Mouse (Mus musculus) G1E (cell line): ENCODE measurements around the gene Ocm. TPM values are rescaled to one million over a fixed set of nuclear protein-coding genes. Genes with fewer than 3 reads are reported as not detected.

Experiments
- ATAC-seq: 2 replicates; pipeline ENCODE4 v1.8.0; 2016; ENCODE audit warnings: mild to moderate bottlenecking; ENCODE audit not compliant: insufficient number of reproducible peaks, poor library complexity, low FRiP score, severe bottlenecking; ENCODE audit errors: extremely low read depth
- DNase-seq: peaks from one replicate; pipeline ENCODE4 v3.0.0; 2012; ENCODE audit warnings: low spot score
- H3K27me3 ChIP-seq: 2 replicates; pipeline ENCODE4 v1.6.1; 2012; ENCODE audit warnings: mild to moderate bottlenecking, low read length, inconsistent platforms; ENCODE audit not compliant: insufficient read depth
- H3K36me3 ChIP-seq: replicated peaks from 2 replicates; pipeline ENCODE3; 2012; ENCODE audit warnings: mild to moderate bottlenecking, inconsistent platforms
- H3K4me1 ChIP-seq: 2 replicates; pipeline ENCODE4 v1.6.1; 2012; ENCODE audit warnings: low read depth, low read length, inconsistent platforms, mixed read lengths; ENCODE audit not compliant: insufficient read depth
- H3K4me3 ChIP-seq: 2 replicates; pipeline ENCODE4 v1.5.1; 2012; ENCODE audit warnings: low read depth, mild to moderate bottlenecking, inconsistent platforms, low read length, moderate library complexity, mixed read lengths
- H3K9me3 ChIP-seq: replicated peaks from 2 replicates; pipeline ENCODE4 v1.6.1; 2012; ENCODE audit warnings: inconsistent platforms
- CTCF ChIP-seq: IDR thresholded peaks from 2 replicates; pipeline ENCODE4 v1.5.1; 2012; ENCODE audit warnings: low read depth, low read length, inconsistent platforms, mixed read lengths
- GATA1 ChIP-seq: IDR thresholded peaks from 2 replicates; pipeline ENCODE4 v1.6.1; 2012; ENCODE audit warnings: borderline replicate concordance, low read length, inconsistent platforms, mixed read lengths
- GATA2 ChIP-seq: IDR thresholded peaks from 2 replicates; pipeline ENCODE4 v1.6.1; 2012; ENCODE audit warnings: low read depth, low read length, inconsistent platforms, borderline replicate concordance
- POLR2AphosphoS5 ChIP-seq: IDR thresholded peaks from 2 replicates; pipeline ENCODE4 v1.6.1; 2012; ENCODE audit warnings: low read depth, low read length, inconsistent platforms; ENCODE audit not compliant: insufficient replicate concordance
- TAL1 ChIP-seq: conservative IDR thresholded peaks from 2 replicates; pipeline ENCODE4 v1.6.1; 2012; ENCODE audit warnings: low read depth, low read length, inconsistent platforms, mixed read lengths
- polyA plus RNA-seq: library from polyadenylated mRNA; stranded (reverse); fragments of >175 nt; gene quantifications from 2 replicates; pipeline ENCODE4 v1.2.3, GENCODE M21; 2012
- total RNA-seq, 2 experiments: library from RNA; stranded (forward) in 1 of 2; stranded (reverse) in 1 of 2; fragments of 200-1000 nt in 1 of 2; fragments of >200 nt in 1 of 2; fragmentation: Nextera tagmentation in 1 of 2; gene quantifications; 2 replicates each; pipeline ENCODE4 v1.2.3; 2014 to 2017

Gene Ocm
- total and polyA plus RNA-seq, 3 experiments, result not detected

- ATAC-seq, result no peak
- Histone ChIP-seq H3K36me3 (peaks cover 98% of the 10 kb centered on the region), H3K4me3 (no peak overlapping the region), H3K27me3 (no peaks in the 10 kb centered on the region), H3K9me3 (no peaks in the 10 kb centered on the region), H3K4me1 (peaks cover 7% of the 10 kb centered on the region; the same call in 1 of the 2 replicates)
- TF ChIP-seq CTCF (no peak), TAL1 (no peak), POLR2AphosphoS5 (no peak), GATA2 (no peak), GATA1 (no peak)
- DNase-seq, result no peak
These were observed 31.7 kb downstream of the Ocm start for GRCm38 (mm10) chr5:143994632-143995365.

GRCm38 (mm10) chr5:143993849-143994248 is 32.6 kb downstream of the Ocm start:
- no peak for DNase-seq
- H3K36me3 ChIP-seq, result peaks cover 98% of the 10 kb centered on the region

GRCm38 (mm10) chr5:143993260-143993659 is 33.2 kb downstream of the Ocm start:
- DNase-seq (no peak), ATAC-seq (no peak)
- H3K4me3 ChIP-seq, result no peak overlapping the region
- peaks cover 5% of the 10 kb centered on the region; the same call in 1 of the 2 replicates for H3K4me1 ChIP-seq
- no peaks in the 10 kb centered on the region for H3K9me3 ChIP-seq
- H3K27me3 ChIP-seq, result no peaks in the 10 kb centered on the region
- TF ChIP-seq CTCF (no peak), GATA1 (no peak), TAL1 (no peak), GATA2 (no peak), POLR2AphosphoS5 (no peak)
- H3K36me3 ChIP-seq, result peaks cover 98% of the 10 kb centered on the region

More at GRCm38 (mm10) chr5:143993849-143994248, 32.6 kb downstream of the Ocm start:
- Histone ChIP-seq H3K4me3 (no peak overlapping the region), H3K27me3 (no peaks in the 10 kb centered on the region), H3K4me1 (peaks cover 7% of the 10 kb centered on the region; the same call in 1 of the 2 replicates), H3K9me3 (no peaks in the 10 kb centered on the region)
- ATAC-seq, result no peak
- TF ChIP-seq POLR2AphosphoS5 (no peak), GATA2 (no peak), CTCF (no peak), GATA1 (no peak), TAL1 (no peak)

- Histone ChIP-seq H3K27me3 (no peaks in the 10 kb centered on the region), H3K4me3 (no peak overlapping the region), H3K36me3 (peaks cover 98% of the 10 kb centered on the region), H3K4me1 (peaks cover 5% of the 10 kb centered on the region; the same call in 1 of the 2 replicates), H3K9me3 (no peaks in the 10 kb centered on the region)
- no peak for ATAC-seq
- TF ChIP-seq TAL1, result no peak
- no peak for TF ChIP-seq GATA1
- no peak for TF ChIP-seq POLR2AphosphoS5
- no peak for TF ChIP-seq CTCF
- no peak for TF ChIP-seq GATA2
- no peak for DNase-seq
These were observed 33.8 kb downstream of the Ocm start for GRCm38 (mm10) chr5:143992661-143993060.

- DNase-seq, result no peak
These were observed 36.4 kb downstream of the Ocm start for GRCm38 (mm10) chr5:143990086-143990485.

GRCm38 (mm10) chr5:143989046-143989445 is 37.4 kb downstream of the Ocm start:
- 0 out of 2 replicates have a peak, but pooled peaks cover 3% of the 10 kb centered on the region for H3K4me1 ChIP-seq
- TF ChIP-seq TAL1, result no peak
- no peak for TF ChIP-seq GATA2
- no peak for TF ChIP-seq CTCF
- TF ChIP-seq GATA1, result no peak
- no peak for TF ChIP-seq POLR2AphosphoS5
- no peaks in the 10 kb centered on the region for H3K27me3 ChIP-seq
- H3K36me3 ChIP-seq, result peaks cover 98% of the 10 kb centered on the region
- DNase-seq, result no peak
- no peak overlapping the region for H3K4me3 ChIP-seq
- no peaks in the 10 kb centered on the region for H3K9me3 ChIP-seq
- ATAC-seq, result no peak

More at GRCm38 (mm10) chr5:143990086-143990485, 36.4 kb downstream of the Ocm start:
- H3K27me3 ChIP-seq, result no peaks in the 10 kb centered on the region
- peaks cover 98% of the 10 kb centered on the region for H3K36me3 ChIP-seq
- no peaks in the 10 kb centered on the region for H3K9me3 ChIP-seq
- no peak for ATAC-seq
- 0 out of 2 replicates have a peak, but pooled peaks cover 3% of the 10 kb centered on the region for H3K4me1 ChIP-seq
- no peak overlapping the region for H3K4me3 ChIP-seq
- TF ChIP-seq POLR2AphosphoS5 (no peak), GATA2 (no peak), TAL1 (no peak), GATA1 (no peak), CTCF (no peak)
